Mouse (Mus musculus) 3134 (cell line): ENCODE measurements around the gene Chd5.
A peak's percentile ranks its signal among the peaks of the same experiment; 100 is the strongest.

Experiments used
- DNase-seq: peaks from one replicate; pipeline ENCODE4 v3.0.0-alpha.2; 2011; ENCODE audit warnings: low spot score; ENCODE audit not compliant: insufficient read length; ENCODE audit errors: extremely low read depth

Gene Chd5

GRCm38 (mm10) chr4:152315498-152316213 is 22.8 kb upstream of the Chd5 start:
- no peak for DNase-seq

- no peak for DNase-seq
These were observed 20.8 kb upstream of the Chd5 start for GRCm38 (mm10) chr4:152317631-152318033.

GRCm38 (mm10) chr4:152318517-152319234 is 19.8 kb upstream of the Chd5 start, which contains the start of gene Rnf207:
Gene Rnf207, minus strand, starts transcription at chr4:152318993.
- DNase-seq = no peak

GRCm38 (mm10) chr4:152321464-152321863 is 17.0 kb upstream of the Chd5 start:
- DNase-seq = no peak

GRCm38 (mm10) chr4:152324641-152325562 is 13.5 kb upstream of the Chd5 start:
- no peak for DNase-seq

GRCm38 (mm10) chr4:152325574-152326411 is 12.7 kb upstream of the Chd5 start, which contains the start of gene Rpl22:
Gene Rpl22, plus strand, starts transcription at chr4:152325742.
- DNase-seq = peak; percentile 87

GRCm38 (mm10) chr4:152326543-152326942 is 11.9 kb upstream of the Chd5 start:
- DNase-seq = no peak

- DNase-seq = no peak
These were observed 9.8 kb upstream of the Chd5 start for GRCm38 (mm10) chr4:152328691-152329090.

- no peak for DNase-seq
These were observed 5.5 kb upstream of the Chd5 start for GRCm38 (mm10) chr4:152332952-152333351.

- no peak for DNase-seq
These were observed 4.9 kb upstream of the Chd5 start for GRCm38 (mm10) chr4:152333587-152333986.

GRCm38 (mm10) chr4:152337772-152338171 is 679 bp upstream of the Chd5 start:
- DNase-seq = no peak

GRCm38 (mm10) chr4:152339293-152339790 is 891 bp downstream of the Chd5 start:
- DNase-seq = no peak

- DNase-seq = no peak
These were observed 2.3 kb downstream of the Chd5 start for GRCm38 (mm10) chr4:152340584-152341284.

GRCm38 (mm10) chr4:152343296-152343695 is 4.8 kb downstream of the Chd5 start:
- DNase-seq = peak; percentile 31

GRCm38 (mm10) chr4:152344651-152345050 is 6.2 kb downstream of the Chd5 start:
- peak; percentile 62 for DNase-seq

- peak; percentile 77 for DNase-seq
These were observed 6.9 kb downstream of the Chd5 start for GRCm38 (mm10) chr4:152345120-152345889.

GRCm38 (mm10) chr4:152349837-152350381 is 11.5 kb downstream of the Chd5 start:
- DNase-seq = no peak

GRCm38 (mm10) chr4:152350722-152351421 is 12.4 kb downstream of the Chd5 start:
- DNase-seq = no peak
